Mouse (Mus musculus) spleen, postnatal 4 days (tissue): ENCODE results near the gene Adk.

Source experiments
- DNase-seq, 2 experiments: peaks; one replicate each; pipeline ENCODE4 v3.0.0; 2022; ENCODE audit warnings: low spot score in 2 of 2

Adk gene

DNA sequence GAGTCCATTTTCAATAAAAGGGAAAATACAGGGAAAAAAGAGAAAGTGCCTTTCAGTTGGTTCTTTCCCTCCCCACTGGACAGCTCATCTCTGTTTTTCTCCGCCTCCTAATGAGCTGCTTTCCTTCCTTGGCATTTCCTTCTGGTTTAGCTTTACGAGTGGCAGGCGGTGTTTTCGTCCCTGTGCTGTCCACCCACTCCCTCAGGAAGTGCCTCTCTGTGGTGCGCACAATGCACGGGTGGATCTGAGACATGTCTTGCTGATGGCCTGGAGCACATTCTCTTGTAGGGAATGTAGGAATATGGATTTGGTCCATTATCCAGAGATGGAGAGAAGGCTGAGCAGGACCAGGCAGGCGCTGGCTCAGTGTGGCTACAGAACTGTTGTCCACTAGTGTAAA lies 47.0 kb downstream of the Adk start:
- no peak for DNase-seq

DNA sequence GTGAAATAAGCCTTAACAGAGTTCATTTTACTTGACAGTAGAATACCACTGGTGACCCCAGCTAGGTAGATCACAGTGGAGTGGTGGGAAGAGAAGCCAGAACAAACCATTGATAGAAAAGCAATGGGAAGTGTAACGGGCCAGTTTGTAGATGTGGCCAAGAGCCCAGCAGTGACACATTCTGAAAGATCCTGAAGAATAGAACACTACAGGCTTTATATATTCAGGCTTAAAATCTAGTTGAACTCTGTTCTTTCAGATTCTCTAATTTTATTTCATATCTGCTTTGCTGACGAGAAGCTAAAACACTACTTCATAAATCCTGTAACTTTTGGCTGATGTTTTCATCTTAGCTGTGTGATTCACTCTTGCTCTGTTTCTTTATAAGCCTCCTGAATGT lies 48.5 kb downstream of the Adk start:
- no peak for DNase-seq

DNA sequence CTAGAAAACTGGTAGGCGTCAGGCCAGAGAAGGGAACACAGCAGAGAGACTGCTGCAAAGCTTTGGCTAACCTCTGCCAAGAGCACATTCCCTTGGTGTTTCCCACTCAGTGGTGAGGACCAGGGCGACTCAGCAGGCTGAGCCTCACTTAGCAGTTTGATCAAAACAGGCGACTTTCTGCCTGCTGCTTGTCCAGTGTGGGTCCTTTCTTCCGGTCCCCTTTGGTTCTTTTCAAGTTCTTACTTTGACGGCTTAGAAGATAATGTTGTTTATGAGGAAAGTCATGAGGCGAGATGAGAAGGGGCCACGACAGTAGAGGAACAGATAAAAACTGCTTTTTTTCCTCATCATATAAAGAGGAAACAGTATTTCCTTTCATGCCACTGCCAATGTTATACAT lies 49.2 kb downstream of the Adk start:
- DNase-seq, result no peak

DNA sequence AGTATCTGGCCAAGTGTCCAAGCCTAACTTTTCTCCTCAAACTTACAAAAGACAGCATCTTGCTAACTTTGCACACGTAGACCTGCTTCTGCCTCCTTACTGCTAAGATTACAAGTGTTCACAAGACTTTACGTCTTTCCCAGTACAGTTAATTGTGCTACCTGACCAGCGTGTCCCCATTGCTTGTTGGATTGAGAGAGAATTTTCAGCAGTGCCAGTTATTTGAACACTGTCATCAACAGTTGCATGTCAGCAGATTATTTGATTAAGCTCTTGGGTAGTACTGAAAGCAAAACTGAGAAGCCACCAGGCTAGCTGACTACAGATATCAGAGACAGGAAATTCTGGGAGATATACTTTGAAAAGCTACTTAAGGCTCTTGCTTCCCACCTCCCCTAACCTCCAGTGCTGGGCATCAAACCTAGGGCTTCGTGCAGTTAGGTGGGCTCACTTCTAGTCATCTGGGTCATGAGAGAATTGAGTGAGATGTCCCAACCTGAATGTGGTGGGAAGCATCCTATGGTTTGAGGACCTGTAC lies 50.4 kb downstream of the Adk start:
- no peak for DNase-seq

DNA sequence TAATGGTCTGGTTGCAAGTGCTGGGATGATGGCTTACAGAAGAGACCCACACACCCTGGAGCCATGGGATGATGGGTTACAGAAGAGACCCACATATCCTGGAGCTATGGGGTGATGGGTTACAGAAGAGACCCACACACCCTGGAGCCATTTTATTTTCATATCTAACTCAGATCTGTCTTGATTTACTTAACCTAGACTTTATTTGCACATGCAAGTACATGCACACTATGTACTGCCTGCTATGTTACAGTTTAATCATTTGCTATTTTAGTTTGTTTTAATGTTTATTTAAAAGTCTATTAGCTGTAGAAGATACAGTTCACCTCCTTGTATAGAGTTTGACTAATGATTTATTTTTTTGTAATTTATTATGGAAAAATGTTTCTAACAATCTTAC lies 52.7 kb downstream of the Adk start:
- no peak for DNase-seq

DNA sequence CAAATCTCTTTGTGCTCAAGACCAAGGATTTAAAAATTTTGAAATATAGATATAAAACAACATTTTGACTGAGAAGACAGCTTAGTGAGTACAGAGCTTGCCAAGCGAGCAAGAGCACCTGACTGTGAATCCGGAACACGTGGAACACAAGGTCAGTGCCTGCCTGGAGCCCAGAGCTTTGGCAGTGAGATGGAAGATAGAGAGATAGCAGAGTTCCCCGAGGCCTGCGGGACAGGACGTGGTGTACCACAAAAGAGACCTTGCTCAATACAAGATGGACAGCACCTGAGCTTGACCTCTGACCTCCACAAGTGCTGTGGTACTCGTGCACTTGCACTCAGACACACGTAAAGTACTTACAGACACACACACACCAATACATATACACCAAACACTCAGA lies 54.2 kb downstream of the Adk start:
- DNase-seq, result no peak

DNA sequence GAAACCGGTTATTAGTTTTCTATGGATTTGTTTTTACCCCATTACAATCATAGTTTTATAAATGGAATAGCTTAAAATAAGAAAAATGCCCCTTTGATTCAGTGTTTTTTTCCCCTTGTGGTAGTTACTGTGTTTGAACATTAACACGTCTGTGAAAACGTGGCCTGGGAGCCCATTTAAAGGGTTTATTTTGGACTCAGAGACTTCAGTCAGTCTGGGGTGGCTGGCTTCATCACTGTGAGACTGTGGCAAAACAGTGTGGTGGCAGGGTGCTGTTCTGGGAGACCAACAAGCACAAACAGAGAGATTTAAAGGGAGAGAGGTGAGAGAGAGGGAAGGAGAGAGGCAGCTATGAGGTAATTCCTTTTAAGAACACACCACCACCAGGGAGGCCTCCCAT lies 55.2 kb downstream of the Adk start:
- no peak for DNase-seq

DNA sequence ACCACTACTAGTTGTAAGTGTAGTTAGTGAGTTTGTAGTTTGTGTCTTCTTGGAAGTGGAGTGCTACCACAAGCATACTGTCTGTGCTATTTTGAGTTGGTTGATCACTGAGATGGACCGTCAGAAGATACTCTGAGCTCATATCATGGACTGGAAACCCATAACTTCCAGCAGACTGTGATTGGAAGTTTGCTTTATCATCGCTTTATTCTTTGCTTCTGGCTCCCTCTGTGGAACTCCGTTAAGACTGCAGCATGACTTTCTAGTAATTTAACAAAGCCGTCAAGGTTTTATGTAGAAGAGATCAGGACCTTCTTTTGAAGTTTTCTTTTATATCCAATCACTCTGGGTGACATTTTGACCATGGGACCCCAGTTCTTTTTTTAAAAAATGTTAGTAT lies 58.1 kb downstream of the Adk start:
- DNase-seq, result no peak

DNA sequence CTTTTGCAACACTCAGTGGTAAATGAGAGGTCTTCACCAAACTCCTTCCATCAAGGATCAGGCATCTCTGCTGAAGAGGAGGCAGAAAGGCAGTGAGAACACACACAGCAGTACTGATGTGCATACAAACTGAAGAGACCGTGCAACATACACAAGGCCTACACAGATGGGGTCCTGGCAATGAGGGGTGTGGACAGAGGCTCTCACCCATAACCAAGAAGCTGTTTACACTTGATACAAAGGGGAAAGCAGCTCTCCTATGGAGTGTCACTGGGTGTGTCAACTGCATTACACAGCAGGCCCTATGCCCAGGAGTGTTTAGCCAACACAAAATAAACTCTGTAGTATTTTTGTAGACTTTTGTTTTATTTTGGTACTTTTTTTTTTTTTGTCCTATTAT lies 59.1 kb downstream of the Adk start:
- DNase-seq, result no peak

DNA sequence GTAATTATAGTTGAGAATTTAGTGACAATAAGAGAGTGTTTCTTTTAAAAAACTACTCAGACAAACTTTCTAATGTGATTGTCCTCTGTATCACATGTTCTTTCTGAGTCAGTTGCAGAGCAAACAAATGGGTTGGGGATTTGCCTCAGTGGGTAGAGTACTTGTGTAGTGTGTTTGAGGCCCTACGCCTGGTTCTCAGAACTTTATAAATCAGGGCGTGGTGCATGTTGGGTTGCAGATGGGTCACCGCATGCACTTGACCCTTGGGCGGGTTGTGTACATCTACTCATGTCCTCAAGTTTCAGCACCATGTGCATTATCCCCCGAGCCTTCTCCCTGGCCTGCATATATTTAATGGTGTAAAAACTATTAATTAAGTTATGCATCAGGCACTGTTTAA lies 59.8 kb downstream of the Adk start:
- no peak for DNase-seq

DNA sequence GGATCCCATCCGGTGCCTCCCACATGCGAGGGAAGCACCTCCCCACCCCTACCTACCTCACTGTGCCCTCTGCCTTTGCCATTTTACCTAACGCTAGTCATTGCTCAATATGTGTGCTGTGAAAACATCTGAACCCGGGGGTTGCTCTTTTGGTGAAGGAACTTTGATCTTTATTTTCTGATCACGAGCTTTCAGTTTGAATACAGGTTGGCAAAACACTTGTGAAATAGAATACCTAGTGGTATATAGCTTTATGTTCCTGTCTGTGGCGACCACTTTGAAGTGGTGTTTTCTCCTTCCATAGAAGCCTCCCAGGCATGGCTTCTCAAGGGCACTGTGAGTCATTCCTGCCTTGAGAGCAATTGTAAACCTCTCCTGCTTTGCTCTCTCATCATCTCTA lies 60.4 kb downstream of the Adk start:
- DNase-seq, result no peak

DNA sequence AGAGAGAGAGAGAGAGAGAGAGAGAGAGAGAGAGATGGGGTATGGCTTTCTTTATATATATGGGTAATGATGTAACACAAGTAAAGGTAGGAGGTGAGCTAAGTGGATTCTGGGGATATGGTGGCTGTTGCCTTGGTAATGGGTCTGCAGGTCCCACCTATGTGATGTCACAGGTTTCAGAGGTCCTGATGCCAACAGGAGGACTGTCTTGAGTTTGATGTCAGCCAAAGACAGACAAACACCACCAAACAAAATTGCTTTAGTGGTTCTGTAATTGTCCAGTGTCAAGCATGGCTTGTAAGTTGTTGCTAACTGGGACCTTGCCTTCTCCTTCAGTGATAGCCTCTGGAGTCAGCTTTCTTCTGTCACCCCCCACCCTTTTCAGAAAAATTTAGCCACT lies 62.0 kb downstream of the Adk start:
- no peak for DNase-seq

DNA sequence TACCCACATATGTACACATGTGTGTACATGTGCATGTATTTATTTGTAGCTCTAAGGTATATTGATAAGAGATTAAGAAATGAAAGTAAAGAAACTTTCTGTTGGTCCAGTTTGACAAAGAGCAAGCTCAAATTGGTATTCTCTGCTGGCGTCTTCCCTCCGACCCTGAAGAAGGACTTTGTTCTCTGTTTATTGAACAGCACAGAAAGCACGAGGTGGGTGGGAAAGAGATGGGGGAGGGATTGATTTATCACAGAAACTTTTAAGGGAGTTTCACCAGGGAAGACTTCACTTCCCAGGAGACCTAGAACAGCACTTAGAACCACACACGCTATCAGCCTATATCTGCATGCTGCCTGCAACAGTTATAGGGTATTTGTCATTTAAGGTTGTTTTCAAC lies 62.9 kb downstream of the Adk start:
- DNase-seq, result no peak

DNA sequence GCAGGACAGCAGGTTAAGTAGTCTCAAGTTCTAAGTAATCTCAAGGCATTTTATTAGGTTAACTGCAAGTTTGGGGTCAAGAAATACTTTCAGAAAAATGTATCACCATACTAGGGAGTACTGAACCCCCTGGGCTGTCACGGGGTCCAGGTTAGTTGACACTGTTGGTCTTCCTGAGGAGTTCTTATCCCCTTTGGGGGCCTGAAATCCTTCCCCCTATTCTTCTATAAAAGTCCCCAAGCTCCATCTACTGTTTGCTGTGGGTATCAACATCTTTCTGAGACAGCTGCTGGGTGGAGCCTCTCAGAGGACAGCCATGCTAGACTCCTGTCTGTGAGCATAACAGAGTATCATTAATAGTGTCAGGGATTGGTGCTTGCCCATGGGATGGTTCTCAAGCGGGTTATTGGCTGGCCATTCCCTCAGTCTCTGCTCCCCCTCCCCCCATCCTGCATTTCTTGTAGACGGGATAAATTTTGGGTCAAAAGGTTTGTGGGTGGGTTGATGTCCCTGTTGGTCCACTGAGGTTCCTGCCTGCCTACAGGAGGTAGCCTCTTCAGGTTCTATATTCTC lies 63.6 kb downstream of the Adk start:
- no peak for DNase-seq

DNA sequence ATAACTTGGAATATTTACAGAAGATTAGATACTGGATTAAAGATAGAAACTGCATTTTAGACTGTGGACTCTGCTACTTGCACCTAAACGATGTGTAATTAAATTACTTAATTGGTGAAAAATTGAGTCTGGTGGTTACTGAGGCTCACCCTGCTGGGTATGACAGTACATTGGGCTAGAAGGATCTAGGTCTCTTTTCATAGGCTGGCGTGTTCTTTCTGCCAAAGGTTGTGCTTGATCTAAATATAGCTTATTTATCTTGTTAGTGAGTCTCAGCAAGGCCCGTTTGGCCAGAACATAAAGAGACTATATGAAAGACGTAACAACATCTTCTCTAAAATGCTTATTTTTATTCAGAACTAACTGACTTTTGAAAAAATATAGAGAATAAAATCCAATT lies 65.7 kb downstream of the Adk start:
- DNase-seq, result no peak

DNA sequence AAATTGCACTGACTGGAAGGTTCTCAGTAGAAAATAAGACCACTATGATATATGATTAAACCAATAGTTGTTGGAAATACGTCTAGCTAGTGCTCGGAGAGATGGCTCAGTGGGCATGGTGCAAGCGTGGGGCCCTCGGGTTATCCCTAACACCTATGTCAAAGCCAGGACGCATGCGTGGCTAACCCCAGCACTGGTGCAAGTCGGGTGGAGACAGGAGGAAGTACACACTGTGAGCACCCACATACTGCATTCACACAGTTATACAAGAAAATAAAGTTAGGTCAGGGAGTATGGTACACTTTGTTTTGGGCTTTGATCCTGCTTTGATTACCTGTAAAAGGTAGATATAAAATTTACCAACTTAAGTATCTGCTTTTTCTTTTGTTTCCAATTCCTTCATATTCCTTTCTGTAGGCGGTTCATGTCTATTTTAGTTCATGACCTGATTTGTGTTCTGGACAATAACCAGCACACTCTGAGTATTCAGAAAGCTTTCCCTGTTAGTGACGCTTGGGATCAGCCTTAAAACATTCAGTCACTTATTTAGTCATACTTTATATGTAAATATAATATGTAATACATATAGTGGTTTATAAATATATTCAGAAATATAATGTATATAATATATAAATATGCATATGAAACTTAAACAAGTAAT lies 67.4 kb downstream of the Adk start:
- peak in 1 of 2 experiments; percentile 23 for DNase-seq

DNA sequence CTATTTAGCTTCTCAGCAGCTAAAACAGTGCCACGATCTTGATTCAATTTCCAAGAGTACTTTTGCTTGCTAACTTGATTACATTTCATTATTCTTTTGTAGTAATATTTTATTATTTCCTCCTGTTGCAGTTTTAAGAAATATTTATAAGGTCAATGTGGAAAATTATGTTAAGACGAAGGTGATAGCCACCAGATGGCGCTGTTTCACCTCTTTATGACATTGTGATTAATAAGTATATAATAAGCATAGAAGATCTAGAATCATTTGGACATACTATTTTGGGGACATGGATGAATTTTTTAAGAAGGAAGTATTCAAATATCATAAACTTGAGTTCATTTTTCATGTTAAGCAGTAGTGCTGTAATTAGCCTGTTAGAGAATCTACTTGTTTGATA lies 68.1 kb downstream of the Adk start:
- peak; percentile 26 to 73 for DNase-seq

DNA sequence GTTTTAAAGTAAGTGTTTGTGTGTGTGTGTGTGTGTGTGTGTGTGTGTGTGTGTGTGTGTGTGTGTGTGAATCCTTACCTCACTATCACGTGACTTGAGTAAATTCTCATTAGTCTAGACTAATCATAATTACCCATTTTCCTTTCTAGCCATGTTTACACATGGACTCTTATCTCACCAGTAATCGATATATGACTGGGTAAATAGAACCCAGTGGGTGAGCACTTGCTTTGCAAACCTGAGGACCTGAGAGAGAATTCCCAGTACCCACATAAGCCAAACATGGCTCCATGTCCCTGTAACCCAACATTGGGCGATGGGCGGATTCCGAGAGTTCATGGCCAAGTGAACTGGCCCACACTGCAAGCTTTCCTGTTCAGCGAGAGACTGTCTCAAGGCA lies 74.8 kb downstream of the Adk start:
- no peak for DNase-seq

DNA sequence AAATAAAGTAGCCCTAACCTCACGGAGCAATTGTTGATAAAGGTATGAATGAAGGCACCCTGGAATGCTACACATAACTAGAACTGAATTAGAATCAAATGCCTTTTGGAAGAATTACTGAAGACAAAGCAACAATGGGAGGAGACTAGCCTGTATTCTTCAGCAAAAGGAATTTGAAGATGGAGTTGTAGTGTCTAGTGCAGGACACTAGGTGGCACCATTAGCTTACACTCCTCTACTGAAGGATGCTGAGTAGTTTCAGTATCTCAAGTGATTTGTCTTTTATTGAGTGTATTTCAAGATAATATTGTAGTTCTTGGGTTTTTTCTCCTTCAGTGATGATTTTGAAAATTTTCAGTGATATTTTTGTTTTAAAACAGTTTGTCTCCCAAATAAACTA lies 84.5 kb downstream of the Adk start:
- DNase-seq, result peak in 1 of 2 experiments; percentile 46

DNA sequence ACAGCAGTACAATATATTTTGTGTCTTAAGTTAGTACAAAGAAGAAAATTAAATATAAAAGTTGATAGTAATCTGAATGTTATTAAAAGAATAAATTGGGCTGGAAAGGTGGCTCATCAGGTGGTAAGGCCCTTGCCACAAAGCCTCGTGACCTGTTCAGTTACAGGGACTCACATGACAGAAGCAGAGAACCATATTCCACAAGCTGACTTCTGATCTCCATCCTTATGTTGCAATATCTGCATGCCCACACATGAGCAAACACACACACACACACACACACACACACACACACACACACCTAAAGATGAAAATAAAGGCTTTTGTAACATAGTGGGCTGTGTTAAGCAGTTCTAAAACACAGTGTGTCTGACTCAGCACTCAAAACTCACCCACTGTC lies 90.2 kb downstream of the Adk start:
- DNase-seq, result no peak

DNA sequence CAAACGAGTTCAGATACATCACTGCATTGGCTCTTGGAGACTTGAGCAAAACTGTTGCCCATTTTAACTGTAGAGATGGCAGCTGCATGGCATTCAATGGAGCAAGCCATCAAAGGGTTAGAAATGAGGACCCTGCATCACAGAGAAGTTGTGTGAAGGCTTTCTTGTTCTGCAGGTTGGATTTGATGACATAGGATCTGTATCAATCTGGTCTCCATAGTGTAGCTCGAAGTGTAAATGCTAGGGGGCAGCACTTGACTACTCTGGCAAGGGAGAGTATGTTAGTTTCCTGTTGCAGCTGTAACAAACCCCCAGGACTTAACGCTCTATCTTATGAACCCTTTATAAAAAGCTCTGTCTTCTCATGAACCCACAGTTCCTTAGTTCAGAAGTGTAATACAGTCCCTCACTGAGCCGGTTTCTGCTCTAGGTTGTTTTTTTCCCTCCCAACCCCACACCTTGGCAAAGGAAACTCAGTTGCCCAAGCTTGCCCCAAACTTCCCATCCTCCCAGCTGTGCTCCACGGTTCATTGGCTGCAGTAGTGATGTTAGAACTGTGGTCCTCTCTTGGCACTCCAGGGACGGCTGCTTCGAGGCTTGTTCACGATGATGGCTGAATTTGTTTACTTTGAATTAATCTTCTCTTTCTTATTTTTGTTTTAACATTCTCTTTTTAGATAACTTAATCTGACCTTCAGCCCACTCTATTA lies 91.2 kb downstream of the Adk start:
- peak in 1 of 2 experiments; percentile 31 for DNase-seq

DNA sequence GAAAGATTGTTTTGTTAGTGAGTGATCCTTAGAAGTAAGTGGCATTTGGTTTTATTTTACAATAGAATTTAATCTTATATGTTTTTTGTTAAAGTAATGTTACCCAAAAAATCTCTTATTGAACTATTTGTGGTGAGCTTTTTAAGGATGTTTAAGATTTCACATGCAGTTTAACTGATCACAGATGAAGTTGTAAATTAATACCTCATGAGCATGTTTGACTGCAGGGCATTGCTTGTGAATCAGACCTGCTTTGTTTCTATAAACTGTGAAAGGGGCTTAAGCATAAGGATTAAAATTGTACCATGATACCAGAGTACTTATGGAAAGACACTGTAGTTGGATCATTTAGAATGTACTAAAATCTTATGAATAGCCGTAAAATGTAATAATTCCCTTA lies 94.8 kb downstream of the Adk start:
- no peak for DNase-seq

DNA sequence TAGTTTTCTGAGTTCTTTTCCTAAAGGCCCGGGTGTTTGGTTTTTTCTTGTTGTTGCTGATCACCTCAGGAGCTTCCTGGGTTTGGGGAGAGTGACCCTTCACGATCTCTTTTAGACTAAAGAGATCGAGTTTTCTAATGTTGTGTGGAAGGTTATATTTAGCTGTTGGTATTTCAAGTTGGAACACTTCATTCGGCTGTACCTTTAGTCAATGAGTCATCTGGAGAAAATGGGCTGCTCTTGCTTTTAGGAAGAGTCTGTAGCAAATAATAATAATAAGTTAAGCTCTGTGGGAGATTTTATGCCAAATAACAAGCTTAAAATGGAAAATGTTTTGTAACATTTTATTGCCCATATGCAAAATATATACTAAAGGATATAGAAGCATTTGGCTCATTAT lies 97.9 kb downstream of the Adk start:
- DNase-seq, result no peak
